Mouse (Mus musculus) induced T-regulatory cell, adult 2 months (primary cell): ENCODE data around the gene Chmp6.

Source experiments
- DNase-seq: peaks from one replicate; pipeline ENCODE4 v3.0.0-alpha.2; 2012; ENCODE audit warnings: low read depth

The Chmp6 gene

DNA sequence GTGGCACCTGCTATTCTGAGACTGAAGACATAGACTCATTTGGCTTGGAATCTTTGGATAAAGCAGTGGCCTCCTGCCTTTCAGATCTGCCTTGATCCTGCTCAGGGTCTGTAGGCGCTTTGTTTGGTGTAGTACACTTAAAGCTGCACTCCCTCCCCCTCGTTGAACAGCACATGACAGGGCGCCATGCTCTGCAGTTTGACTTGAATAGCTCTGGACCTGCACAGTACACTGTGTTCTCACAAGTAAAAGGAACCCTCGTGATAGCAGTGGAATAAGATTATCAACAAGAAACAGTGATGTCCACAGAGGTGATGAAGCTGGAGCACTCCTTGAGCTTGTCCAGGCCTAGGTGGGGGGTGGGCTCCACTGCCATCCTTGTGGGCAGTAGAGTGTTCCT lies 46.5 kb downstream of the Chmp6 start:
- no peak for DNase-seq

DNA sequence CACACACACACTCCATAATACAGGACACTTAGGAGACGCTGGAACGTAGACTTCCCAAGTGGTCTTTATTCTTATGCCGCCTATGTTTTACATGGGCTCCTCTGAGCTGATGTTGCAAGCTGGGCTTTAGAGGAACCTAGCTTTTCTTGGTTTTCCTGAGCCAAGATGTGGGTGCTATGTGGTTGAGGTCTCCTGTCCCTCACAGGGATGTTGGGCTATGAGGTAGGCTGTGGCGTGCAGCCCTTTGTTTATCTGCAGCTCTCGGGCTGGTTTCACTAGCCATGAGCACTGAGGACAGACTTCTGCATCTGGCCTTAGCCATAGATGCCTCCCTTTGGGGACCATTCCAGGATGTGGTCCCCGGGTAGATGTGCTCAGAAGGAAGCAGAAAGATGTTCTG lies 47.4 kb downstream of the Chmp6 start:
- DNase-seq, result no peak

DNA sequence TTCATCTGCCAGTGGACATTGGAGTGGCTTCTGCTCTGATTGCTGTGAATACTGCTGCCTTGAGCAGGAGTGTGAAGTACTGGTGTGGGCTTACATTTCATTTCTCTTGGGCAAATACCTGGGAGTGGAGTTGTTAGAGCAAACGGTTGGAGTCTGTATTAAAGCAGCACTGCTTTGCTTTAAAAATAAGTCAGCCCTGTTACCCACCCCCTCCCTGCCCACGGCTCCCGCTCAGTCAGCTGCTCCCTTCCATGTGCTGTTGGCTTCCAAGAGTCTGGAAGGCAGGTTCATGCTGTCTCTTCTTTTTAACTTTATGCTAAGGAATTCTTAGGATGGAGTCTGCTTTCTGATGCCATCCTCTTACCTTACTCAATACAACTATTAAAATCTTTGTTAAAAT lies 48.3 kb downstream of the Chmp6 start:
- DNase-seq, result no peak

DNA sequence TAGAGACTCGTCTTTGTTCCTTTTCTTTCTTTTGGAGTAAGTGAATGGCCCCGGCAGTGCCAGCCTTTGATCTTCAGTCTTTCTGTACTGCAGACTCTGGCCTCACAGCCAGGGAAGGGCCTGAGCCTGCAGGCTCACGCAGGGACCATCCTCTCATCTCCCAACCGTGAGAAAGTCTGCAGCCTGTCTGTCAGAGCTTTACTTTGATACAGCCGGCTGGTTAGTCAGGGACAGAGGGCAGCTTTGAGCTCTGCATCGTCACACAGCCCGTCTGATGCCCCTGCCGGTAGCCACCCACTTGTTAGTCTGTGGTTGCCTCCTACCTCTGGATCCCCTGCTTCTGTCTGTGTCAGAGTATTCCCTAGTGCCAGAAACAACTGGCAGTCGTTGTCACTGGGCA lies 51.8 kb downstream of the Chmp6 start:
- DNase-seq, result no peak

DNA sequence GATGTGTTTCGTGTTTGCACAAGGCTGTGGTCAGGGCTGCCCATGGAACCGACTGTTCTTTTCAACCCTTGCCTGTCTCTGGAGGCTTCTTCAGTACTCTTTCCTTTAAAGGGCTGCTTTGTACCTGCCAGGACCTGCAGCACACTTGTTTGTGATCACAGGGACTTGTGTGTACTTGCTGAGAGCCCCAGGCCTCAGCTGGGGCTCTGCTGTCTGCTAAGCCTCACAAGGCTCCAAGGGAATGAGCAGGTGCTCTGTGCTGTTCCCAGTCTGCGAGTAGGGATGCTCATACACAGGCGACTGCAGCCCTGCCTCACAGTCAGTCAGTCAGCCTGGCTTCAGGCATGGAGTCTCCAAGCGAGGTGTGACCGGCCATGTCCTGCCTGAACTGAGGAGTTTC lies 53.1 kb downstream of the Chmp6 start:
- no peak for DNase-seq

DNA sequence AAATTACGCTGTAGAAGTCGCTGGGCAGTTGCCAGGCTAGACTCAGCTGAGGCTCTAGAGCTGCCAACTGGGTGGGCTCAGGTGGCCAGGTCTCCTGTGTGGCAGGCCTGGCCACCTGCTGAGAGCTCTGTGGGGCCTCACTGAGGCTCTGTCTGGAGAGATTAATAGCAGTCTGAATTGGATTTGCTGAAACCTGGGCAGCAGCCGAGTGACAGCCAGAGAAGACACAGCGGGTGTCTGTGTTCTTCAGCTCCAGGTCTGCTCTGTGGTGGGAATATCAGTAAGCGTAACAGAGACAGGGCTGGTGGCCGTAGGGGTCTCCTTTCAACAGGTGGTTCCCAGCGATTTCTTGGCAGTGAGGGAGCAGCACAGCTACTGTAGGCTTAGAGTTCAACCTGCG lies 54.2 kb downstream of the Chmp6 start:
- no peak for DNase-seq

DNA sequence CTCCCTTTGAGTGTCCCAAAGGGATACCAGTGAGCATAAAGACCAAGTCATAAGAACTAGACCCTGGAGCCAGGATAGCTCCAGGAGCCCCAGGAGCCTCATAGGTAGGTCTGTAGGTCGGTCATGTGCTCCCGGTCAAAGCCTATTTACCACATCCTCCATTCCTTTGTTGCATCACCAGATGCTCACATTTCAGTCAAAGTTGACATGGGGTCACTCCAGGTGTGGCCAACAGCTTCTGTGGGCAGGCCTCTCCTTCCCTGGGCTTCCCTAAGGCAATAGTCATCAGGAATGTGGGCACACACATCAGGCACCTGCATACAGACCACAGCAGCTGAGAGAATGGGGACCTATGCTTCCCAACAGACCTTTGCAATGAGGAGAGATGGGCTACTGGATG lies 54.7 kb downstream of the Chmp6 start:
- DNase-seq, result no peak
